Mouse (Mus musculus) lung, embryonic 14.5 days (tissue): ENCODE measurements around the gene Cdh22. TPM values are rescaled to one million over a fixed set of nuclear protein-coding genes. Genes with fewer than 3 reads are reported as not detected.
A peak's percentile ranks its signal among the peaks of the same experiment; 100 is the strongest.

Experiments used
- ATAC-seq: fragments of 200-750 bp; cut with Nextera tagmentation; 2 replicates; pipeline ENCODE4 v1.8.0; 2017; ENCODE audit warnings: mild to moderate bottlenecking, moderate TSS enrichment, moderate library complexity; ENCODE audit not compliant: insufficient read depth
- DNase-seq: peaks from one replicate; pipeline ENCODE4 v3.0.0-alpha.2; 2015
- H3K27ac ChIP-seq: fragments of 300-500 bp; sonication (generic); 2 replicates; pipeline ENCODE4 v1.5.1; 2014; ENCODE audit warnings: low read depth, mild to moderate bottlenecking, moderate library complexity
- H3K27me3 ChIP-seq: fragments of 300-500 bp; sonication (generic); 2 replicates; pipeline ENCODE4 v1.6.1; 2014; ENCODE audit warnings: low read length, control low read depth; ENCODE audit not compliant: insufficient read depth
- H3K36me3 ChIP-seq: fragments of 300-500 bp; sonication (generic); 2 replicates; pipeline ENCODE4 v1.6.1; 2014; ENCODE audit warnings: control low read depth; ENCODE audit not compliant: insufficient read depth
- H3K4me1 ChIP-seq: fragments of 300-500 bp; sonication (generic); 2 replicates; pipeline ENCODE4 v1.6.1; 2014; ENCODE audit warnings: antibody characterized with exemption, control low read depth; ENCODE audit not compliant: insufficient read depth
- H3K4me2 ChIP-seq: fragments of 300-500 bp; sonication (generic); 2 replicates; pipeline ENCODE4 v1.6.1; 2014; ENCODE audit warnings: mild to moderate bottlenecking
- H3K4me3 ChIP-seq: fragments of 300-500 bp; sonication (generic); 2 replicates; pipeline ENCODE4 v1.5.1; 2014; ENCODE audit warnings: low read depth, low read length
- H3K9ac ChIP-seq: fragments of 300-500 bp; sonication (generic); 2 replicates; pipeline ENCODE4 v1.6.1; 2014
- H3K9me3 ChIP-seq: fragments of 300-500 bp; sonication (generic); 2 replicates; pipeline ENCODE4 v1.6.1; 2016; ENCODE audit warnings: low read depth, low read length, control low read depth
- CTCF ChIP-seq: IDR thresholded peaks from 2 replicates; pipeline ENCODE4 v1.5.1; 2016; ENCODE audit warnings: antibody characterized with exemption, low read depth
- WGBS: fragments of 180-500 bp; shearing (Covaris S2); extraction: QIAGEN DNeasy Blood & Tissue Kit; methylation state at CpG from one replicate; pipeline ENCODE4 v1.1.7; 2014; 5-methylcytosine and 5-hydroxymethylcytosine counted together
- polyA plus RNA-seq: library from polyadenylated mRNA; unstranded; fragments of >200 nt; fragmentation: Nextera tagmentation; extraction: Ambion mirVana; gene quantifications from 2 replicates; pipeline ENCODE4 v1.2.1, GENCODE M21; 2014

The Cdh22 gene
- polyA plus RNA-seq, 1 experiment from 2014 or later, result 1.5 TPM

DNA sequence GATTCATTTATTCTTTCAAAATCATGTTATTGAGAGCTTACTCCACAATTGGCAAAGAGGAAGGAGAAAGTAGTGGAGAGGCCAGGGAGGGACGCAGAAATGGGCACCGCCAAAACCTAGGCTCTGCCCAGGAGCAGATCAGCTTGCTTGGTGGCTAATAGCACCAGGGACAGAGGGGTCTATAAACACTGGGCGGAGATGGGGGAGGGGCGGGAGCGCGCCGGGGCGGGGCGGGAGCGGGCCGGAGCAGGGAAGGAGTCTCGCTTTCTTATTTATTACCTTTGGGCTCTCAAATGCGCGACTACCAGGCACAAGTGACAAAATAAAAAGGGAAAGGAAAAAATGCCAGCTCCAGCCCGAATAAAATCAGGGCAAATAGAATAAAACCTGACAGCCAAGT is 23.7 kb downstream of the Cdh22 start:
- no peak overlapping the region for H3K4me2 ChIP-seq
- peaks cover 65% of the 10 kb centered on the region for H3K27me3 ChIP-seq
- no peak for TF ChIP-seq CTCF
- ATAC-seq (no peak), DNase-seq (no peak)
- under 1% methylated on average over 15 of the region's 15 CpGs for WGBS
- no peak overlapping the region for H3K27ac ChIP-seq
- 0 out of 2 replicates have a peak, but pooled peaks cover 3% of the 10 kb centered on the region for H3K4me1 ChIP-seq
- no peaks in the 10 kb centered on the region for H3K9me3 ChIP-seq
- H3K9ac ChIP-seq, result no peak overlapping the region
- no peak overlapping the region for H3K4me3 ChIP-seq
- no peaks in the 10 kb centered on the region for H3K36me3 ChIP-seq

- H3K27me3 ChIP-seq, result peaks cover 39% of the 10 kb centered on the region
- WGBS, result 60% methylated on average over 11 of the region's 11 CpGs
- no peak overlapping the region for H3K4me3 ChIP-seq
- H3K9me3 ChIP-seq, result no peaks in the 10 kb centered on the region
- no peaks in the 10 kb centered on the region for H3K4me1 ChIP-seq
- H3K9ac ChIP-seq, result no peak overlapping the region
- no peak overlapping the region for H3K4me2 ChIP-seq
- H3K27ac ChIP-seq, result no peak overlapping the region
- ATAC-seq, result no peak
- no peak for TF ChIP-seq CTCF
- H3K36me3 ChIP-seq, result no peaks in the 10 kb centered on the region
- no peak for DNase-seq
These were observed 27.0 kb downstream of the Cdh22 start for GRCm38 (mm10) chr2:165207689-165208088.

DNA sequence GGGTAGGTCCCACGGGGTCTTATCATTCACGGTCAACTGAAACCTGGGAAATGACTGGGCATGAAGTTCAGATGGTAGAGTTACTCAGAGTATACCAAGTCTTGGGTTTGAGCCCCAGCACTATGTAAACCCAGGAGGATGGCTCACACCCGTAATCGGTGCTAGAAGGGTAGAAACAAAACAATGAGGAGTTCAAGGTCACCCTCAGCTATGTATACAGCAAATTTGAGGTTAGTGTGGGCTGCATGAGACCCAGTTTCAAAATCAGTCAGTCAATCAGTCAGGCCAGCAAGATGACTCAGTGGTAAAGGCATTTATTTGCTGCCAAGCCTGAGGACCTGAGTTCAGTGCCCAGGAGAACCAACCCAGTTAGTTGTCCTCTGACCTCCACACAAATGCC is 27.6 kb downstream of the Cdh22 start:
- Histone ChIP-seq H3K9ac (no peak overlapping the region), H3K4me3 (no peak overlapping the region), H3K36me3 (no peaks in the 10 kb centered on the region), H3K9me3 (no peaks in the 10 kb centered on the region), H3K27ac (no peak overlapping the region), H3K4me1 (no peaks in the 10 kb centered on the region), H3K4me2 (no peak overlapping the region), H3K27me3 (peaks cover 39% of the 10 kb centered on the region)
- WGBS, result 66% methylated on average over 4 of the region's 4 CpGs
- ATAC-seq (no peak), DNase-seq (no peak)
- TF ChIP-seq CTCF, result no peak

GRCm38 (mm10) chr2:165205486-165205885 is 29.2 kb downstream of the Cdh22 start:
- WGBS, result 67% methylated on average over 6 of the region's 6 CpGs
- no peak for TF ChIP-seq CTCF
- peaks cover 35% of the 10 kb centered on the region for H3K27me3 ChIP-seq

GRCm38 (mm10) chr2:165204931-165205330 is 29.7 kb downstream of the Cdh22 start:
- no peak overlapping the region for H3K4me2 ChIP-seq
- no peak for TF ChIP-seq CTCF
- no peaks in the 10 kb centered on the region for H3K9me3 ChIP-seq
- peaks cover 31% of the 10 kb centered on the region for H3K27me3 ChIP-seq
- 13% methylated on average over 7 of the region's 7 CpGs for WGBS
- H3K9ac ChIP-seq, result no peak overlapping the region
- DNase-seq, result peak; percentile 11
- no peak for ATAC-seq
- no peak overlapping the region for H3K4me3 ChIP-seq
- H3K4me1 ChIP-seq, result 0 out of 2 replicates have a peak, but pooled peaks cover 3% of the 10 kb centered on the region
- no peaks in the 10 kb centered on the region for H3K36me3 ChIP-seq
- H3K27ac ChIP-seq, result no peak overlapping the region

More at GRCm38 (mm10) chr2:165205486-165205885, 29.2 kb downstream of the Cdh22 start:
- DNase-seq, result no peak
- Histone ChIP-seq H3K4me1 (0 out of 2 replicates have a peak, but pooled peaks cover 3% of the 10 kb centered on the region), H3K27ac (no peak overlapping the region), H3K9me3 (no peaks in the 10 kb centered on the region), H3K4me3 (no peak overlapping the region), H3K9ac (no peak overlapping the region), H3K36me3 (no peaks in the 10 kb centered on the region), H3K4me2 (no peak overlapping the region)
- no peak for ATAC-seq

- Histone ChIP-seq H3K4me1 (0 out of 2 replicates have a peak, but pooled peaks cover 3% of the 10 kb centered on the region), H3K36me3 (no peaks in the 10 kb centered on the region), H3K4me2 (peak overlapping the region; percentile 52), H3K4me3 (peak overlapping the region; percentile 18), H3K9ac (0 out of 2 replicates have a peak overlapping the region, but pooled peaks have one; percentile 18), H3K27ac (no peak overlapping the region), H3K27me3 (peaks cover 33% of the 10 kb centered on the region), H3K9me3 (no peaks in the 10 kb centered on the region)
- DNase-seq (peak; percentile 58), ATAC-seq (peak; percentile 69; the same call in 1 of the 2 replicates)
- 6% methylated on average over 28 of the region's 28 CpGs for WGBS
- TF ChIP-seq CTCF, result peak; percentile 31; the same call in 1 of the 2 replicates
These were observed 32.6 kb downstream of the Cdh22 start for GRCm38 (mm10) chr2:165201761-165202751.

GRCm38 (mm10) chr2:165197546-165197945 is 37.1 kb downstream of the Cdh22 start:
- Histone ChIP-seq H3K9me3 (no peaks in the 10 kb centered on the region), H3K4me2 (no peak overlapping the region), H3K36me3 (no peaks in the 10 kb centered on the region), H3K27ac (no peak overlapping the region), H3K4me3 (no peak overlapping the region), H3K4me1 (0 out of 2 replicates have a peak, but pooled peaks cover 3% of the 10 kb centered on the region), H3K27me3 (peaks cover 49% of the 10 kb centered on the region), H3K9ac (no peak overlapping the region)
- no peak for DNase-seq
- no peak for ATAC-seq
- TF ChIP-seq CTCF, result no peak
- 56% methylated on average over 6 of the region's 6 CpGs for WGBS
